Mouse (Mus musculus) hematopoietic stem cell, adult 5-6 weeks (primary cell): ENCODE results near the gene Prss2. TPM values are rescaled to one million over a fixed set of nuclear protein-coding genes. Genes with fewer than 3 reads are reported as not detected.

Source experiments
- total RNA-seq: library from RNA; stranded (forward); fragments of 172-1452, 232-1000 nt; gene quantifications from 2 replicates; pipeline ENCODE4 v1.2.3, GENCODE M21; 2017

Gene Prss2
- total RNA-seq, 1 experiment from 2014 or later, result not detected

Other genes with a start within 250 kb of the Prss2 start
- not detected in 2 replicates for gene Try4, start 219.5 kb upstream of the Prss2 start, total RNA-seq
- gene Try5, start 204.9 kb upstream of the Prss2 start, total RNA-seq, result not detected in 2 replicates
- gene Try10, start 167.7 kb upstream of the Prss2 start, total RNA-seq, result not detected in 2 replicates
- gene Prss3, start 144.1 kb upstream of the Prss2 start, total RNA-seq, result not detected in 2 replicates
- gene Gm5771, start 129.4 kb upstream of the Prss2 start, total RNA-seq, result not detected in 2 replicates
- gene Gm10334, start 75.6 kb upstream of the Prss2 start, total RNA-seq, result not detected in 2 replicates
- gene Prss1, start 62.9 kb upstream of the Prss2 start, total RNA-seq, result not detected in 2 replicates
- gene Ephb6, start 83.7 kb downstream of the Prss2 start, total RNA-seq, result 10.7 and 17.9 TPM in 2 replicates
- gene Trpv6, start 114.6 kb downstream of the Prss2 start, total RNA-seq, result not detected in 2 replicates
- not detected in 2 replicates for gene Trpv5, start 159.0 kb downstream of the Prss2 start, total RNA-seq
- not detected in 2 replicates for gene Llcfc1, start 162.6 kb downstream of the Prss2 start, total RNA-seq
- gene Kel, start 182.6 kb downstream of the Prss2 start, total RNA-seq, result 2.3 and 12.9 TPM in 2 replicates